Mouse (Mus musculus): ENCODE data around the gene Cacna1s.

GRCm38 (mm10) chr1:136103696-136104095 lies 51.1 kb downstream of the Cacna1s start:
- no peak for TF ChIP-seq CTCF (IDR thresholded peaks at IDR 0.05; ENCODE audit: control insufficient read depth, insufficient read depth, insufficient read length)
- no peak for TF ChIP-seq CEBPB (IDR thresholded peaks at IDR 0.05; ENCODE audit: low read depth)
- no peak for TF ChIP-seq USF1 (IDR thresholded peaks at IDR 0.05; ENCODE audit: low read depth)
- no peak for TF ChIP-seq MAX (IDR thresholded peaks at IDR 0.05)
- TF ChIP-seq MYOG (IDR thresholded peaks at IDR 0.05; ENCODE audit: control insufficient read depth, extremely low read depth, insufficient read length), result no peak
